Comparison of ENCODE assay signal across 26 mouse cellular contexts in the genomic region with DNA sequence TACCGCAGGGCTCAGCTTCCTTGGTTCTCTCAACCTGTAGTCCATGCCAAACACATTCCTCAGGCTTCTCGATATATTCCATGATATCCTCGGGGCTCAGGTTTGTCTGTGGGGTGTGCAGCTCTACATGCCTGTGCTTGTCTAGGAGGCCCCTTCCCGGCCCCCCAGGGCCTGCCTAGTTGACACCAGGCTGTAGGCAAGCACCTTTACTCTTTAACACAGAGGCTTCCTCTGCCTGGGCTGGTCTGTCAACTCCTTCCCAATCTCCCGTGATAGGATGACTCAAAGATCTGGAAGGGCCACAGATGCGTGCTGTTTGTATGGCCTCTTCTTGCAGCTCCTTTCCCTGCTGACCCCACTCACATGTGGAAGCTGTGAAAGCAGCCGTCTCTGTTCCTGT.
DNase-seq lines count a peak whose midpoint lies in the region; ATAC-seq lines count a peak whose summit lies in the region.
"Had no signal": no experiment of that assay in that cellular context is flagged by ENCODE, and none has a peak within 500 bp of the region (broad histone marks: within the 10 kb centered on the region; RNA-seq: fewer than 3 reads in every experiment).

No protein-coding gene starts in this region.

- no peak overlapping the region for H3K4me2 ChIP-seq in forebrain, embryonic 11.5 days (ENCODE audit: low read depth, low read length, severe bottlenecking)
- no peak overlapping the region for H3K4me2 ChIP-seq in forebrain, embryonic 15.5 days (replicated peaks)
- H3K4me2 ChIP-seq in heart, embryonic 14.5 days (ENCODE audit: low read length) = no peak overlapping the region
- no peak overlapping the region for H3K4me2 ChIP-seq in heart, embryonic 11.5 days
- H3K4me2 ChIP-seq: embryonic facial prominence, embryonic 12.5 days; forebrain, embryonic 12.5 days had no signal

- H3K4me3 ChIP-seq in forebrain, embryonic 11.5 days (ENCODE audit: low read depth, low read length) = no peak overlapping the region
- H3K4me3 ChIP-seq in forebrain, embryonic 15.5 days = no peak overlapping the region
- no peak overlapping the region for H3K4me3 ChIP-seq in heart, embryonic 14.5 days (ENCODE audit: control insufficient read depth in 1 of 2, insufficient read depth in 1 of 2, low read depth in 1 of 2, low read length in 2 of 2)
- no peak overlapping the region for H3K4me3 ChIP-seq in heart, embryonic 11.5 days (ENCODE audit: low read depth, low read length)
- H3K4me3 ChIP-seq: embryonic facial prominence, embryonic 10.5 days; embryonic facial prominence, embryonic 12.5 days; forebrain, embryonic 12.5 days had no signal

- no peak for ATAC-seq in forebrain, embryonic 11.5 days (replicated peaks; ENCODE audit: low FRiP score)
- no peak for ATAC-seq in forebrain, embryonic 15.5 days (replicated peaks)
- peak; percentile 35; the same call in 1 of the 2 replicates for ATAC-seq in heart, embryonic 14.5 days (ENCODE audit: insufficient number of reproducible peaks, insufficient read depth, low FRiP score, low read depth)
- no peak for ATAC-seq in heart, embryonic 11.5 days (replicated peaks; ENCODE audit: insufficient number of reproducible peaks, low FRiP score, low TSS enrichment)
- ATAC-seq: activated CD4-positive, CD25-positive, alpha-beta regulatory T cell, adult 4 months; CD4-positive, CD25-positive, alpha-beta regulatory T cell, adult 4 months; forebrain, embryonic 14.5 days; Patski had no signal

- 61% methylated on average over 7 of the region's 7 CpGs for WGBS in forebrain, embryonic 11.5 days
- 61% methylated on average over 7 of the region's 7 CpGs for WGBS in forebrain, embryonic 15.5 days
- WGBS in heart, embryonic 14.5 days = 49% methylated on average over 7 of the region's 7 CpGs
- 56% methylated on average over 7 of the region's 7 CpGs for WGBS in heart, embryonic 11.5 days (ENCODE audit: insufficient replicate concordance)

- H3K27ac ChIP-seq in forebrain, embryonic 11.5 days (ENCODE audit: low read depth, low read length) = no peak overlapping the region
- H3K27ac ChIP-seq in forebrain, embryonic 15.5 days (replicated peaks) = no peak overlapping the region
- H3K27ac ChIP-seq in heart, embryonic 14.5 days (replicated peaks in 1 of 2; ENCODE audit: control insufficient read depth in 1 of 2, insufficient read depth in 1 of 2, low read depth in 2 of 2, low read length in 2 of 2) = no peak overlapping the region
- H3K27ac ChIP-seq in heart, embryonic 11.5 days (ENCODE audit: low read depth, low read length) = no peak overlapping the region
- H3K27ac ChIP-seq: embryonic facial prominence, embryonic 10.5 days; embryonic facial prominence, embryonic 12.5 days; forebrain, embryonic 12.5 days had no signal

- intact Hi-C loops in heart, postnatal 14 days (cut with DNase I) = no loop called here

- H3K9me3 ChIP-seq in forebrain, embryonic 11.5 days (ENCODE audit: control insufficient read depth, low read length) = no peaks in the 10 kb centered on the region
- no peaks in the 10 kb centered on the region for H3K9me3 ChIP-seq in forebrain, embryonic 15.5 days
- H3K9me3 ChIP-seq in heart, embryonic 14.5 days (ENCODE audit: control insufficient read depth, low read length) = no peaks in the 10 kb centered on the region
- no peaks in the 10 kb centered on the region for H3K9me3 ChIP-seq in heart, embryonic 11.5 days (replicated peaks; ENCODE audit: control insufficient read depth, low read length)
- H3K9me3 ChIP-seq: embryonic facial prominence, embryonic 10.5 days; embryonic facial prominence, embryonic 12.5 days; forebrain, embryonic 12.5 days had no signal

- H3K36me3 ChIP-seq in forebrain, embryonic 11.5 days (ENCODE audit: control insufficient read depth, insufficient read depth, low read length) = no peaks in the 10 kb centered on the region
- H3K36me3 ChIP-seq in forebrain, embryonic 15.5 days = no peaks in the 10 kb centered on the region
- no peaks in the 10 kb centered on the region for H3K36me3 ChIP-seq in heart, embryonic 14.5 days (ENCODE audit: control insufficient read depth, insufficient read depth, low read length)
- H3K36me3 ChIP-seq in heart, embryonic 11.5 days (ENCODE audit: control insufficient read depth, insufficient read depth, low read length) = no peaks in the 10 kb centered on the region
- H3K36me3 ChIP-seq: embryonic facial prominence, embryonic 10.5 days; embryonic facial prominence, embryonic 12.5 days; forebrain, embryonic 12.5 days; G1E had no signal

- no peak overlapping the region for H3K9ac ChIP-seq in forebrain, embryonic 11.5 days (ENCODE audit: low read length)
- H3K9ac ChIP-seq in forebrain, embryonic 15.5 days (replicated peaks) = no peak overlapping the region
- no peak overlapping the region for H3K9ac ChIP-seq in heart, embryonic 14.5 days (ENCODE audit: low read length)
- H3K9ac ChIP-seq in heart, embryonic 11.5 days (ENCODE audit: low read depth, low read length) = no peak overlapping the region
- H3K9ac ChIP-seq: embryonic facial prominence, embryonic 12.5 days; forebrain, embryonic 12.5 days had no signal

- no peaks in the 10 kb centered on the region for H3K27me3 ChIP-seq in forebrain, embryonic 11.5 days (ENCODE audit: control insufficient read depth, insufficient read depth, low read length)
- no peaks in the 10 kb centered on the region for H3K27me3 ChIP-seq in forebrain, embryonic 15.5 days
- no peaks in the 10 kb centered on the region for H3K27me3 ChIP-seq in heart, embryonic 14.5 days (ENCODE audit: control insufficient read depth, insufficient read depth, low read length)
- no peaks in the 10 kb centered on the region for H3K27me3 ChIP-seq in heart, embryonic 11.5 days (ENCODE audit: control insufficient read depth, insufficient read depth, low read length)
- H3K27me3 ChIP-seq: CH12.LX; embryonic facial prominence, embryonic 12.5 days; forebrain, embryonic 12.5 days; Patski had no signal

- no peaks in the 10 kb centered on the region for H3K4me1 ChIP-seq in forebrain, embryonic 11.5 days (replicated peaks; ENCODE audit: control insufficient read depth, insufficient read depth, low read length)
- H3K4me1 ChIP-seq in forebrain, embryonic 15.5 days = no peaks in the 10 kb centered on the region
- H3K4me1 ChIP-seq in heart, embryonic 14.5 days (ENCODE audit: control insufficient read depth in 2 of 2, insufficient read depth in 2 of 2, low read length in 2 of 2) = no peaks in the 10 kb centered on the region
- no peaks in the 10 kb centered on the region for H3K4me1 ChIP-seq in heart, embryonic 11.5 days (ENCODE audit: control insufficient read depth, insufficient read depth, low read length)
- H3K4me1 ChIP-seq: embryonic facial prominence, embryonic 10.5 days; embryonic facial prominence, embryonic 12.5 days; forebrain, embryonic 12.5 days had no signal

- DNase-seq in forebrain, embryonic 11.5 days (ENCODE audit: low spot score) = peak; percentile 45
- peak; percentile 68 for DNase-seq in heart, adult 11 months
- no peak for DNase-seq in heart, postnatal 14 days
- DNase-seq in lung, postnatal 10 days = peak; percentile 0
- DNase-seq in lung, postnatal 14 days = no peak
- DNase-seq: adrenal gland, adult 8-10 months; adrenal gland, postnatal 14 days; adrenal gland, postnatal 36 days; B cell, adult 2 months; cerebellum, adult 11-12 months; cerebellum, adult 2 months; cerebellum, adult 9-10 months; cerebellum, postnatal 10 days; cerebellum, postnatal 25 days had no signal

Comparison
In these comparisons a context has a peak if more than half of its experiments do, and no peak if none do; other contexts are left out.
1. DNase-seq: peak in forebrain, embryonic 11.5 days (single experiment), heart, adult 11 months (single experiment) and lung, postnatal 10 days (single experiment); none in heart, postnatal 14 days (0 of 2) and lung, postnatal 14 days (single experiment).